Mouse (Mus musculus) embryonic facial prominence, embryonic 14.5 days (tissue): Measurements from ENCODE around the gene Lyrm7. TPM values are rescaled to one million over a fixed set of nuclear protein-coding genes. Genes with fewer than 3 reads are reported as not detected.
"Not testable (repeated sequence)": the region's sequence is repeated elsewhere in the genome, so short reads cannot be mapped to it uniquely, and the experiment has no call there.

Source experiments
- ATAC-seq: fragments of 200-750 bp; cut with Nextera tagmentation; 2 replicates; pipeline ENCODE4 v1.8.0; 2017; ENCODE audit warnings: low read depth, moderate number of reproducible peaks, moderate TSS enrichment
- DNase-seq: peaks from one replicate; pipeline ENCODE4 v3.0.0-alpha.2; 2015; ENCODE audit warnings: low spot score
- H3K27ac ChIP-seq: fragments of 300-500 bp; sonication (generic); replicated peaks from 2 replicates; pipeline ENCODE4 v1.5.1; 2014; ENCODE audit warnings: low read depth, mild to moderate bottlenecking, low read length, moderate library complexity
- H3K27me3 ChIP-seq: fragments of 300-500 bp; sonication (generic); replicated peaks from 2 replicates; pipeline ENCODE4 v1.6.1; 2014; ENCODE audit warnings: low read length; ENCODE audit not compliant: control insufficient read depth, insufficient read depth
- H3K36me3 ChIP-seq: fragments of 300-500 bp; sonication (generic); 2 replicates; pipeline ENCODE4 v1.6.1; 2014; ENCODE audit warnings: low read length, mixed read lengths; ENCODE audit not compliant: control insufficient read depth, insufficient read depth
- H3K4me1 ChIP-seq: fragments of 300-500 bp; sonication (generic); 2 replicates; pipeline ENCODE4 v1.6.1; 2014; ENCODE audit warnings: antibody characterized with exemption, low read length; ENCODE audit not compliant: control insufficient read depth, insufficient read depth
- H3K4me2 ChIP-seq: fragments of 300-500 bp; sonication (generic); 2 replicates; pipeline ENCODE4 v1.6.1; 2014; ENCODE audit warnings: low read depth, mild to moderate bottlenecking, low read length, moderate library complexity, mixed read lengths
- H3K4me3 ChIP-seq: fragments of 300-500 bp; sonication (generic); 2 replicates; pipeline ENCODE4 v1.5.1; 2014; ENCODE audit warnings: low read depth, mild to moderate bottlenecking, low read length
- H3K9ac ChIP-seq: fragments of 300-500 bp; sonication (generic); 2 replicates; pipeline ENCODE4 v1.6.1; 2014; ENCODE audit warnings: low read depth, mild to moderate bottlenecking, low read length, moderate library complexity, mixed read lengths
- H3K9me3 ChIP-seq: fragments of 300-500 bp; sonication (generic); 2 replicates; pipeline ENCODE4 v1.6.1; 2016; ENCODE audit warnings: low read length; ENCODE audit not compliant: control insufficient read depth
- WGBS: fragments of 180-500 bp; shearing (Covaris S2); extraction: QIAGEN DNeasy Blood & Tissue Kit; methylation state at CpG from one replicate; pipeline ENCODE4 v1.1.7; 2014; 5-methylcytosine and 5-hydroxymethylcytosine counted together
- polyA plus RNA-seq: library from polyadenylated mRNA; unstranded; fragments of >200 nt; fragmentation: Nextera tagmentation; extraction: Ambion mirVana; gene quantifications from 2 replicates; pipeline ENCODE4 v1.2.1, GENCODE M21; 2014

Gene Lyrm7
- polyA plus RNA-seq, 1 experiment from 2014 or later: 10.6 TPM

DNA sequence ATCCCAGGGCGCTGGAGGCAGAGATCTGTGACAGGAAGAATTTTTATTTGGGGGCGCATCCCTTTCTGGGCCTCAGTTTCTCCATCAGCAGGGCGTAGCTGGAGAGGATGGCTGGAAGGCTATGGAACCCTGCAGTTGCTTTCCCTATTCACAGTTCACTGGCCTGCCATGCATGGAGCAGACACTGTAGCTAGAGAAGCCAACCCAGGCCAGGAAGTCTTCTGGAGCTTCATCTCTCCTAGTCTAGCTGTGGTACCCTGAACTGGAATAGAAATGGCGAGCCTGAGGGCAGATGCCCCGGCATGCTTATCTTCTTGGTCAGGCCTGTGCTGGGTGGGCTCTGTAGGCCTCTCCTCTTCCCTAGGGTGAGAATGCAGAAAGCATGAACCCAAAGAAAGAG lies 42.6 kb upstream of the Lyrm7 start:
- DNase-seq: no peak
- Histone ChIP-seq H3K4me3 (peak overlapping the region; percentile 44), H3K27ac (no peak overlapping the region), H3K4me2 (peak overlapping the region; percentile 81), H3K4me1 (peaks cover 6% of the 10 kb centered on the region; the same call in 1 of the 2 replicates), H3K27me3 (no peaks in the 10 kb centered on the region), H3K9ac (peak overlapping the region; percentile 54; the same call in 1 of the 2 replicates), H3K9me3 (no peaks in the 10 kb centered on the region), H3K36me3 (no peaks in the 10 kb centered on the region)
- WGBS: 81% methylated on average over 5 of the region's 5 CpGs
- ATAC-seq: no peak

DNA sequence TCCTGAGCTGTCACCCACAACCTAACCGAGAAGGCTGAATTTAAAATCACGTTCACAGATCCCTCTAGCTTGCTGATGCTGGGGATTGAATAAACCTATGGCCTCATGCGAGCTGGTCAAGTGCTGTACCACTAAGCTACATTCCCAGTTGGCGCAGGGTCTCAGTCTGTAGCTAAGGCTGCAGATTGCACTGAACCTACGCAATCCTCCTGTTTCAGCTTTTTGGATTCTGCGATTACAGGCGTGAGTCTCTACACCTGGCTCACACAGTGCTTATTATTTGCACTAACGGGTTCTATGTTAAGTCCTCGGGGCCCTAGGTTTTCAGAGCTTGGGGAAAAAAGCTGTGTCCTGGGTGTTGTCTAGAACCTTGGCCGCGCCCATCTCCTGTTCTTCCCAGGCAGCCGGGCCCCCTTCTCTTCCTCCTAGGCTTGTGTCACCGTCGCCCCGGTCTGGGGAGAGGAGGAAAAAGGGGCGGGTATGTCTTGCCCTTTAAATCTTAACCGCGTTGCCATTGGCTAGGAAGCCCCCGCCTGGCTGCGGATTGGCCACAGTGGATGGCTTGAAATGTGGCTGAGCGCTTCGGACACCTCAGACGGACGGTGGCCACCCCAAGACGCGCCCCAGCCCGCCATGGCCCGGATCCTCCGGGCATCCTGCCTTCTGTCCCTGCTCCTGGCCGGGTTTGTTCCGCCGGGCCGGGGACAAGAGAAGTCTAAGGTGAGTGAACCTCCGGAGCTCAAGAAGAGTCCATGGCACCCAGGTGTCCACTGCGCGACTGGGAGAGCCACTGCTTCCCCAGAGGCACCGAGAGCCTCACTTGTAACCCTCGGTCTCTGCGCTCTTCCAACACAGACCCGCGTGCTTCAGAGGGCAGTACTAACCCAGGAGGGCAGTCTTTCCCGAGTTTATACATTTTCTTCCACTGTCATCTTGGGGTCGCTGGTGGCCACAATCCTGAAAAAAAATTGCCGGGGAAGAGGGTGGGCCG lies 41.9 kb upstream of the Lyrm7 start, which contains the start of gene Gpx3:
TSS of gene Gpx3 (plus strand) at position 121 of the 991 bp plus-strand sequence.
- 15% methylated on average over 40 of the region's 45 CpGs for WGBS

DNA sequence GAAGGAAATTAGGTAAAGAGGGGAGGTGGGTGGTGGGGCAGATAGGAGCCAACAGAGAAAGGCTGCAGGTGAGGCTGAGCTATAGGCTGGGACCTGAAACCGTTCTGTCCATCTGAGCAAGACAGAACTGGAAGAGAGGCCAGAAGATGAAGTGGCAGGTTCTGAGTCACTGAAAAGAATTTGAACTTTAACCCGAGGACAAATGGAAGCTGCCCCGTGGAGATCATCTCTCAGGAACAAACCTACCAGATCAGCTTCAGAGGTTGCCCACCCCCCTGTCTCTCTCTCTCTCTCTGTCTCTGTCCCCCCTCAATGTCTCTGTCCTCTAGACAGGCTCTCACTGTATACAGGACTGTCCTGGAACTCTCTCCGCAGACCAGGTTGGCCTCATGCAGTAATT lies 38.9 kb upstream of the Lyrm7 start:
- Histone ChIP-seq H3K9ac (no peak overlapping the region), H3K36me3 (no peaks in the 10 kb centered on the region), H3K4me1 (peaks cover 6% of the 10 kb centered on the region; the same call in 1 of the 2 replicates), H3K27ac (no peak overlapping the region), H3K4me2 (no peak overlapping the region), H3K4me3 (no peak overlapping the region), H3K27me3 (no peaks in the 10 kb centered on the region), H3K9me3 (no peaks in the 10 kb centered on the region)
- 77% methylated on average over 3 of the region's 4 CpGs for WGBS
- ATAC-seq (no peak), DNase-seq (no peak)

More for the DNA sequence above, 41.9 kb upstream of the Lyrm7 start, which contains the start of gene Gpx3:
- H3K4me2 ChIP-seq: peak within 1 kb of the TSS; percentile 81
- H3K27ac ChIP-seq: no peak within 1 kb of the TSS
- H3K36me3 ChIP-seq: no peaks in the 10 kb centered on the region
- peak within 1 kb of the TSS; percentile 44 for H3K4me3 ChIP-seq
- DNase-seq (peak; percentile 81), ATAC-seq (peak; percentile 88)
- peak within 1 kb of the TSS; percentile 54 for H3K9ac ChIP-seq
- H3K27me3 ChIP-seq: no peaks in the 10 kb centered on the region
- no peaks in the 10 kb centered on the region for H3K9me3 ChIP-seq
- peaks cover 6% of the 10 kb centered on the region; the same call in 1 of the 2 replicates for H3K4me1 ChIP-seq

DNA sequence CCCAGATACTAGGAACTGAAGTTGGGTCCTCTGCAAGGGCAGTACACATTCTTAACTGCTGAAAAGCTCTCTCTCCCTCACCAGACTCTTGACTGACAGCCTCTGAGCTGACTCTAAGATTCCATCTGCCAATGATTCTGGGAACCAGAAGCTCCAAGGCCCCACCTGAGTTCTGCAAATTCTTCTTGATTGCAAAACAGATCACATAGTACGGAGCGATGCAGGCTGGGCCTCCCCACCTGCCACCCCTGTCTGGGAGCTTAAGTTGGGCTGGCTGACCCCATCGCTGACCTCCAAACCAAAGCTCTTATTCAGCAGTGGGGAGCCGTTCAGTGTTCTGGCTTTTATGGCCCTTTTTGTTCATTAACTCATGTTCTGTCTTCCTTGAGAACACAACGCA lies 36.8 kb upstream of the Lyrm7 start:
- no peak overlapping the region for H3K9ac ChIP-seq
- H3K4me2 ChIP-seq: no peak overlapping the region
- no peaks in the 10 kb centered on the region for H3K9me3 ChIP-seq
- no peak overlapping the region for H3K4me3 ChIP-seq
- H3K27me3 ChIP-seq: no peaks in the 10 kb centered on the region
- no peak for ATAC-seq
- H3K36me3 ChIP-seq: no peaks in the 10 kb centered on the region
- no peak for DNase-seq
- no peaks in the 10 kb centered on the region for H3K4me1 ChIP-seq
- 62% methylated on average over 5 of the region's 5 CpGs for WGBS
- no peak overlapping the region for H3K27ac ChIP-seq

DNA sequence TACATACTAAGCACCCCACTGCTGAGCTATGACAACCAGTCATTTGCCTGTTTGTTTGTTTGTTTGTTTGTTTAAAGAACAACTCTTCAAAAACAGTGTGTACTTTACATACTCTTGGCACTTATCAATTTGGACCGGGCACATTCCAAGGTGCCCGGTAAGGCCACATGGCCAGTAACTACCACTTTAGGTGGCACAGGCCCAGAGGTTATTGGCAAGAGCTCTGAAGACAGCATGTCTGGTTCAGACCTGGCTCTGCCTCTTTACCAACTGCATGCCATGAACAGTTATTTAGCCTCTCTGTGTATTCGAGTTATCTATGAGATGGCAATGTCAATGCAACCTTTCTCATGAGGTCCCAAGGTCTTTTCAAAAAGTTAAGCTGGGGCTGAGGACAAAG lies 35.9 kb upstream of the Lyrm7 start:
- H3K4me2 ChIP-seq, H3K9me3 ChIP-seq, H3K27ac ChIP-seq, ATAC-seq, H3K4me1 ChIP-seq, H3K4me3 ChIP-seq, H3K27me3 ChIP-seq, H3K9ac ChIP-seq, DNase-seq, H3K36me3 ChIP-seq: not testable (repeated sequence)
- WGBS: 85% methylated on average over 3 of the region's 3 CpGs

DNA sequence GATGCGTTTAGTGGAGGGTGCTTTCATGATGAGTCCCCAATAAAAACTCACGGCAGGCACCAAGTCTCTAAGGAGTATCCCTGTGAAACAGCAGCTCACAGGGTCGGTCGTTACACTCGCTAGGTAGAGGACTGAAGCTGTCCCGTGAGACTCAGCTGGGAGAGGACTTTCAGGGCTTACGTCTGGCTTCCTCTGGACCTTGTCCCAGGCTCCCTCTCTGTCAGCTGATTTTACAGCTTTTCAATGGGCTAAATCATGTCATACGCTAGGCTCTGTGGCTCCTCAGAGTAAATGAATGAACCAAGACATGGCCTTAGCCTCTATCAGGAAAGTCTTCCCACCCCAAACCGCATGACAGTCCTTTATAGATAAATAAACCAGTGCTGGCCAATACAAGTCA lies 33.9 kb upstream of the Lyrm7 start:
- Histone ChIP-seq H3K27me3 (no peaks in the 10 kb centered on the region), H3K9me3 (no peaks in the 10 kb centered on the region), H3K9ac (no peak overlapping the region), H3K4me2 (no peak overlapping the region), H3K27ac (no peak overlapping the region), H3K4me1 (no peaks in the 10 kb centered on the region), H3K4me3 (no peak overlapping the region), H3K36me3 (no peaks in the 10 kb centered on the region)
- ATAC-seq (no peak), DNase-seq (no peak)
- 62% methylated on average over 9 of the region's 9 CpGs for WGBS

DNA sequence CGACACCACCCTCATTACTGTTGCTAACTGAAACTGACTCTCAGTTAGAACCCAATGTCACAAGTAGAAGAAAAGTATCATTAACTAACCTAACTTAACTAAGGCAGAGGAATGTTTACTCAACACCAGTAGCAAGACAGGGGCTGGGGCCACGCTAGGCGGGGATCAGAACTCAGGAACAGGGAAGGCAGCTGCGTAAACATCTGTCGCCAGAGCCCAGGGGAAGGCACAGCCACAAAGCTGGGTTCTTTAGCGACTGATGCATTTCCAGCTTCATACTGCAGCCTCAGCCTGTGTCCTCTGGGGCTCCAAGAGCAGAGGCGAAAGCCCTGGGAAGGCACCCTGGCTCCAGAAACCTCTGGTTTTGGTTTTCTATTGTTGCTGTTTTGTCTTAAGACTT lies 31.4 kb upstream of the Lyrm7 start:
- ATAC-seq: no peak
- Histone ChIP-seq H3K9ac (0 out of 2 replicates have a peak overlapping the region, but pooled peaks have one; percentile 15), H3K4me3 (no peak overlapping the region), H3K4me2 (no peak overlapping the region), H3K27ac (no peak overlapping the region), H3K27me3 (no peaks in the 10 kb centered on the region), H3K4me1 (no peaks in the 10 kb centered on the region), H3K36me3 (no peaks in the 10 kb centered on the region), H3K9me3 (no peaks in the 10 kb centered on the region)
- no peak for DNase-seq
- WGBS: 37% methylated on average over 7 of the region's 7 CpGs

DNA sequence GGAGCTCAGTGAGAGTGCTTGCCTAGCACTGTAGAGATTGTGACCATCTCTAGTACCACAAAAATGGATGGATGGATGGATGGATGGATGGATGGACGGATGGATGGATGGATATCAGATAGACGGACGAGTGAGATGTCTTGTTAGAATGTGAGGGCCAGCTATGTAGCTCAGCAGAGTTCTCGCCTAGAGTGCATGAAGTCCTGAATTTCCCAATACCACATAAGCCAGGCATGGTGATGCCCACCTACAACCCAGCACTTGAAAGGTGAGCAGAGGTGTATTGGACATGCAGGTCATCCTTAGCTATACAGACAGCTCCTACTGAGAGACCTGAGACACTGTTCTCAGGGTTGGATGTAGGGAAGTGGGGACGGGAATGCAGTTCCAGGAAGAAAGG lies 30.6 kb upstream of the Lyrm7 start:
- no peaks in the 10 kb centered on the region for H3K36me3 ChIP-seq
- DNase-seq (no peak), ATAC-seq (no peak)
- no peak overlapping the region for H3K27ac ChIP-seq
- H3K4me2 ChIP-seq: no peak overlapping the region
- WGBS: 84% methylated on average over 5 of the region's 5 CpGs
- no peak overlapping the region for H3K4me3 ChIP-seq
- no peak overlapping the region for H3K9ac ChIP-seq
- H3K4me1 ChIP-seq: no peaks in the 10 kb centered on the region
- H3K27me3 ChIP-seq: no peaks in the 10 kb centered on the region
- no peaks in the 10 kb centered on the region for H3K9me3 ChIP-seq
